Mouse (Mus musculus) bone marrow, adult 2 months (tissue): Measurements from ENCODE around the gene Mxd3. TPM values are rescaled to one million over a fixed set of nuclear protein-coding genes. Genes with fewer than 3 reads are reported as not detected.
A peak's percentile ranks its signal among the peaks of the same experiment; 100 is the strongest.

Experiments used
- H3K27ac ChIP-seq: fragments of 200-500 bp; 2 replicates; pipeline ENCODE4 v1.5.1; 2012; ENCODE audit warnings: low read depth, mild to moderate bottlenecking, control low read depth, inconsistent platforms, low read length; ENCODE audit not compliant: control insufficient read depth, poor library complexity, insufficient read depth
- H3K4me1 ChIP-seq: fragments of 200-500 bp; 2 replicates; pipeline ENCODE4 v1.6.1; 2011; ENCODE audit warnings: low read length; ENCODE audit not compliant: control insufficient read depth, insufficient read depth
- H3K4me3 ChIP-seq: fragments of 200-500 bp; replicated peaks from 2 replicates; pipeline ENCODE3; 2011; ENCODE audit warnings: mild to moderate bottlenecking, low read depth, low read length, control low read depth; ENCODE audit not compliant: control insufficient read depth
- CTCF ChIP-seq: fragments of 200-500 bp; IDR thresholded peaks from 2 replicates; pipeline ENCODE4 v1.5.1; 2011; ENCODE audit warnings: low read length, control low read depth; ENCODE audit not compliant: control insufficient read depth, insufficient read depth
- POLR2A ChIP-seq: fragments of 200-500 bp; IDR thresholded peaks from 2 replicates; pipeline ENCODE4 v1.6.1; 2011; ENCODE audit warnings: low read depth, mild to moderate bottlenecking, control low read depth, low read length, borderline replicate concordance; ENCODE audit not compliant: control insufficient read depth
- WGBS: fragments of 180-500 bp; shearing (Covaris S2); methylation state at CpG from one replicate; pipeline ENCODE4 v1.1.7; 2018; 5-methylcytosine and 5-hydroxymethylcytosine counted together
- polyA plus RNA-seq: library from polyadenylated mRNA; stranded (reverse); fragments of >200 nt; gene quantifications from 2 replicates; pipeline ENCODE4 v1.2.4, GENCODE M21; 2011; ENCODE audit warnings: low replicate concordance; ENCODE audit not compliant: missing spikeins, insufficient read depth, insufficient read length

Mxd3 gene
- polyA plus RNA-seq, 1 experiment, result 59.0 TPM

DNA sequence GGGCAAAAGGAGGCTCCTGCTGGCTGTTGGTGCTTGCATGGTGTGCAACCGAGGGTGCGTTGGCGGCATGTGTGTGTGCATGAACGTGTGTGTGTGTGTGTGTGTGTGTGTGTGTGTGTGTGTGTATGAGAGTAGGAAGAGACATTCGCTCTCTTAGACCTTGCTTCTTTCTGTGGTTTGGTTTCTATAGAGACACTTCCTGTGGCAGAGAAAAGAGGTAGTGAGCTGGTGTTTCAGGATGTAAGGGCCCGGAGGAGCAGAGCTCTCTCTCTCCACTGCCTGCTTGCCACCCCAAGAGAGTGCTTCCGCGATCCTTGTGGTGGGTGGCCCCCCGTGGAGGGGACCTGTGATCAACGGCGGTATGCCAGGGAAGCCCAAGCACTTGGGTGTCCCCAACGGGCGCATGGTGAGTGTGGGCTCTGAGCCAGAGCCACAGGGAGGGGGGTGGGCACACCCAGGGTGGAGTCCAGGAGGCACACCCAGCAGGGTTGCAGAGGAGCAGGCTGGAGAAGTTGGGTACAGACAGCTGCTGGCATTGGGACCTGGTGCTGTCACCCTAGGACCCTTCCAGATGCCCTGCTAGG is 40.0 kb upstream of the Mxd3 start, which contains the start of gene Rgs14:
Gene Rgs14, plus strand, starts transcription at position 202 of the 584 bp plus-strand sequence.
- 0% methylated on average over 13 of the region's 13 CpGs for WGBS
- Histone ChIP-seq H3K4me3 (peak within 1 kb of the TSS; percentile 75), H3K4me1 (peaks cover 19% of the 10 kb centered on the region), H3K27ac (peak within 1 kb of the TSS; percentile 94)
- TF ChIP-seq CTCF (no peak), POLR2A (peak; percentile 79; the same call in 1 of the 2 replicates)

DNA sequence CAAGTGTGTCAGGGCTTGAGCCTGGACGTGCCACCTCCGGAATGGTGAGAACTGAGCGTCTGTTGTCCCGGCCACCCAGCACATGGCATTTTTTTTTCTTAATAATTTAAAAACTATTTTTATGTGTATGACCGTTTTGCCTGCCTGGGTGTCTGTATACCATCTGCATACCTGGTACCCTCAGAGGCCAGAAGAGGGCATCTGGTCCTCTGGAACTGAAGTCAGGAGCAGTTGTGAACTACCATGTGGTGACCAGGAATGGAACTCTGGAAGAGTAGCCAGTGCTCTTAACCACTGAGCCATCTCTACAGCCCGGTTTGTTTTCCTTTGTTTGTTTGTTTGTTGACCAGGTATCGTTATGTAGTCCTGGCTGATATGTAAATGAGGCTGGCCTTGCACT is 38.8 kb upstream of the Mxd3 start:
- no peak overlapping the region for H3K4me3 ChIP-seq
- H3K4me1 ChIP-seq, result peaks cover 17% of the 10 kb centered on the region
- H3K27ac ChIP-seq, result no peak overlapping the region
- TF ChIP-seq CTCF (peak; percentile 36; the same call in 1 of the 2 replicates), POLR2A (no peak)
- WGBS, result 57% methylated on average over 7 of the region's 7 CpGs

DNA sequence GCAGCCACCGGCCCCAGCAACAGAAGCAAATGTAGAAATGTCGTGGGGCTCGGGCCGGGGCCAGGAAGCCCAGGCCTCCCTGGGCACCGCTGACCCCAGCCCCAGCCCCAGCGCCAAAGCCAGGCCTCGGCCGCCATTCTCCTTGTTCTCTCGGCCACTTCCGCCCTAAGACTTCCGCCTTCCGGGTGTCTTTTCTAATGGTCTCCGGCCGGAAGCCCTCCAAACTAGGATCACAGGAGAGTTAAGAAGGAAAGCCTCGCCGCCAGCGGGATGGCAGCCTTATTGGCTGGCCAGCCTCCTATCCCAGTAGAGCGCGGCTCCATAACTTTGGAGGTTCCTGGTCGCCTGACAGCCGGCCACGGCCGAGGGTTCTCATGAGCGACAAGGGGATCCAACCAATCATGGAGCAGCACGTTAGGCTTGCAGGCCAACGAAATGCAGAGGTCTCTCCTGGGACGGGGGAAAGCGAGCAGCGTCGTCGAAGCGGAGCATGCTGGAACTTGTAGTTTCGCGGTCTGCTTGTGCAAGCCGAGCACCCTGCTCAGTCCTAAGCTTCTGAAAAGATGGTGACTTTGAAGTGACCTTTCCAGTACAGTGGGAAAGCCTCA is 32.9 kb upstream of the Mxd3 start, which contains the start of gene Lman2:
Gene Lman2, minus strand, starts transcription at position 331 of the 608 bp plus-strand sequence.
- under 1% methylated on average over 35 of the region's 35 CpGs for WGBS
- H3K27ac ChIP-seq, result peak within 1 kb of the TSS; percentile 96
- peak within 1 kb of the TSS; percentile 97 for H3K4me3 ChIP-seq
- TF ChIP-seq POLR2A, result peak; percentile 47; the same call in 1 of the 2 replicates
- peak; percentile 15; the same call in 1 of the 2 replicates for TF ChIP-seq CTCF
- H3K4me1 ChIP-seq, result peaks cover 5% of the 10 kb centered on the region; the same call in 1 of the 2 replicates

DNA sequence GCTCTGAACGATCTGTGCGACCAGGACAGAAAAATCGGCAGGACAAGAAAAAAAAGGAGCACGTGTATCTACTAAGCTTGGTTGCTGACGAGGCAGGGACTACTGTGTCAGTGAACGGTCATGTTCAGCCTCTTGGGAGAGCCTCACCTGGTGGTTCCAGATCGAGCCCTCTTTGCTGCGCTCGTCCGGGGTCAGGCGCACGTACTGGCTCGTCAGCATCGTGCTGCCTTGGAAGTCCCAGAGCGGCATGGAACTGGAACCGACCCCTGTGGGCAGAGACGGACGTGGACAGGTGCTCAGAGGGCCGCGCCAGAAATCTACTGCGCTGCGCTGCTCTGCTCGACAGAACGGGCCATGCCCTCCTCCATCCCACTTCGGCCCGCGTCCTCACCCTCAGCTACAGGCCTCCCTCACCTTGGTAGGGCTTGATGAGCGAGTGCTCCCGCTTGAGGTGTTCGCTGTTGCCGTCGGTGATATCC is 32.4 kb upstream of the Mxd3 start:
- peaks cover 5% of the 10 kb centered on the region; the same call in 1 of the 2 replicates for H3K4me1 ChIP-seq
- TF ChIP-seq POLR2A (no peak), CTCF (no peak; the same call in 1 of the 2 replicates)
- WGBS, result under 1% methylated on average over 32 of the region's 32 CpGs
- peak overlapping the region; percentile 97 for H3K4me3 ChIP-seq
- H3K27ac ChIP-seq, result peak overlapping the region; percentile 96

DNA sequence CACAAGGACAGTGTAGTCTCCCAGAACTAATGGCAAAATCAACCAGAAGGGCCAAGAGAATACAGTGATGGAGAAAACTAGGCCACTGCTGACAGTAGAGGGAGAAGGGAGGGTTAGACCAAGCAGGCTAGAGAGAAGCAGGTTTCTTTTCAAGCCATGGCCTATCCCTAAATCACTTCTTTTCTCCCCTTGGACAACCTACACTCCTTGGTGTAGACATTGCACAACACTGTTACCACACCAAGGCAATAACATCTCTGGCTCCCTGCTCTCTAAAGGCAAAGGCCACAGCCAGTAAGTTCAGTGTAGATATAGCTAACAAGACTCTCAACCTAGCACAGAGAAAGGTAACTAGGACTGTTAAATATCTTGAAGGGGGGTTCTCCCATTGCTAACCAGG is 31.5 kb upstream of the Mxd3 start:
- TF ChIP-seq POLR2A (no peak), CTCF (no peak)
- Histone ChIP-seq H3K27ac (no peak overlapping the region), H3K4me1 (peaks cover 5% of the 10 kb centered on the region), H3K4me3 (peak overlapping the region; percentile 24)

DNA sequence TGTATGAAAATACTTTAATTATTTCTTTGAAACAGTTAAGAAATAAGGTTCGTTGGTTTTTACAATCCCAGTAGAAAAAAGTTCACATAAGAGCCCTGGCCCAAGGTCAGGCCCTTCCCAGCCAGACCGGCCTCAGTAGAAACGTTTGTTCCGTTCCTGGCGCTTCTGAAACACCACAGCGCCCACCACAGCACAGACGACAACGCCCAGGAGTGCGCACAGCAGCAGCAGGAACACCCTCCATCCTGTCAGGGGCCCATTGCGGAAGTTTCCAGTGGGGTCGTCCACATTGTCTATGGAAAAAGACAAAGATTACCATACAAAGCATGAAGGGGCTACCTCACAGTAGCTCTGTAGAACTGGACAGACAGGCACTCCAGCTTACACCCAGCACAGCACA is 17.1 kb upstream of the Mxd3 start:
- Histone ChIP-seq H3K4me3 (no peak overlapping the region), H3K27ac (no peak overlapping the region), H3K4me1 (no peaks in the 10 kb centered on the region)
- WGBS, result 83% methylated on average over 11 of the region's 11 CpGs
- TF ChIP-seq POLR2A (no peak), CTCF (no peak)

DNA sequence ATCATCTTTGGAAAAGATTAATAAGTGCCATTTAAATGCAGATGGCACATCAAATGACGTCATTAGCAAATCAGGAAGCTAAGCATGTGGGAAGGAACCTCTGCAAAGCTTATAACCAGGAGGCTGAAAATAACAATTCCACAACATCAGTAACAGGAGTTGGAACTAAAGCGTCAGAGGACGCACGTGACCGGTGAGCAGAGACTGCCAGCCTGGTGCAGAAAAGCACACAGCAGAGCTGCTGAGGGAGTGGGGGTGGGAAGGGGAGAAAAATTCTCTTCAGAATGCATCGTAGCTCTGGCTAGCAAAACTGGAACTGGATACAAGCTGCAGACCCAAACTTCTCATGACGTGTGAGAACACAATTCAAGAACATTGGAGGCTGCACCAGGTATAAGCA is 14.7 kb upstream of the Mxd3 start:
- TF ChIP-seq POLR2A (no peak), CTCF (no peak)
- WGBS, result 83% methylated on average over 7 of the region's 7 CpGs
- no peak overlapping the region for H3K27ac ChIP-seq
- no peak overlapping the region for H3K4me3 ChIP-seq
- no peaks in the 10 kb centered on the region for H3K4me1 ChIP-seq

DNA sequence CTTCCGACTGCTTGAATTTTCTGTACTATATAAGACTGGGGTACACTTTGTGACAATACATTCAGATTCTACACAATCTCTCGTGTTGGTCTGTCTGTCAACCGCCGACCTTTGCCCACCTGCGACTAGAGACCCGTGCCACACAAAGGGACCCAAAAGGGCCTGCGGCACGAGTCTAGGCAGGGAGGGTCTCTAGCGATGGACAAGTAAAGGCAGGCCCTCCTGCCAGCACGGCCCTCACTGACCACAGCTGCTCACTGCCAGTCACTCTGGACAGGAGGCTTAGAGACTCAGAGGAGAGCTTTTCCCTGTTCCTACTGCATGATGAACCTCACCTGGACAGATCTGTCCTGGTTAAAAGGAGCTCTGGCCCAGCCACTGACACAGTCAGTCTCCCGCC is 12.8 kb upstream of the Mxd3 start:
- Histone ChIP-seq H3K27ac (no peak overlapping the region), H3K4me3 (no peak overlapping the region), H3K4me1 (no peaks in the 10 kb centered on the region)
- 63% methylated on average over 11 of the region's 11 CpGs for WGBS
- no peak for TF ChIP-seq CTCF
- no peak for TF ChIP-seq POLR2A
